Mouse (Mus musculus) c-Kit-positive CD71-positive TER-119-negative erythroid progenitor cells, embryonic 14.5 days (primary cell): ENCODE results near the gene Tmem209.

ENCODE experiments used
- DNase-seq: peaks from one replicate; pipeline ENCODE4 v3.0.0-alpha.2; 2013; ENCODE audit warnings: low read depth

The Tmem209 gene

DNA sequence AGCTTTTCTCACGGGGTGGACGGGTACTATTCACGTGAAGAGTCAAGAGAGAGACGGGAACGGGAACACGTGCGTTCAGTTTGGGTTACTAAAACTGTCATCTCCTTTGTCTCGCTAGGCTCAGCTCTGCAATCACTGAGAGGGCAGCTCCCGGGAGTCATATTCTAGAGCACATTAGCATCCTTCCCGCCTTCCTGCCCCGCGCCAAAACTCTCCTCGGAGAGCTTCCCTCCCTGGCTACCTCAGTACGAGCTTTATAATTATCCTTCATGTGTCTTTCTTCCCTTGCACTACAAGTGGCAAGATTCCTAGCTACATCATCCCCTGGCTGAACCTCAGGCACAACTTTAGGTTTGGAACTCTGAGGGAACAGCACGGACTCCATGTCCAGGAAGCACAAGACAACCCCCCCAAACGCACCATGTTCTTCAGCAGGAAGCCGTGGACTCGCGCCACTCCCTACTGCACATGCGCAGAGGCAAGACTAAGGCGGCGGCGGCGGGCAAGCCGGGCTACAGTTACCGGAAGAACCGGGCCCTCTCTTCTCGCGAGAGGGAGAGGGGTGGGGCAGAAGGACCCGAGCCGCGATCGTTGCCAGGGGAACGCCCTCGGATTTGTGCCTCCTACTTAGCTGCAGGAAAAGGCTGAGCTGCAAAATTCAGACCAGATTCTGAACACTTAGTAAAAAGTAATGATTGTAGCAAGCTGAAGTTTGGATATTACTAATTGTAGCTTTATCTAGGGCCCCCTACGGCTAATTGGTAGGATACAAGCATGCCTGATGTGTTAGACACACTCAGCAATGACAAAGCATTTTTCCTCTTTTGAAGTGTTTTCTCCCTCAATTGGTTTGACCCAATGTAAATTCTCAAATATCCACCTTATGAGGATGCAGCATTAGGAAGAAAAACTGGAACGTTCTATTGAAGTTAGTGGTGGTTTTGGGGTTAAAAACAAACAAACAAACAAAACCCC is at the start of gene Tmem209, which contains the start of gene Ssmem1:
Tmem209 (minus strand) TSS at position 519 of the 975 bp plus-strand sequence.
Ssmem1 (plus strand) TSS at position 585 of the 975 bp plus-strand sequence.
- peak; percentile 98 for DNase-seq

DNA sequence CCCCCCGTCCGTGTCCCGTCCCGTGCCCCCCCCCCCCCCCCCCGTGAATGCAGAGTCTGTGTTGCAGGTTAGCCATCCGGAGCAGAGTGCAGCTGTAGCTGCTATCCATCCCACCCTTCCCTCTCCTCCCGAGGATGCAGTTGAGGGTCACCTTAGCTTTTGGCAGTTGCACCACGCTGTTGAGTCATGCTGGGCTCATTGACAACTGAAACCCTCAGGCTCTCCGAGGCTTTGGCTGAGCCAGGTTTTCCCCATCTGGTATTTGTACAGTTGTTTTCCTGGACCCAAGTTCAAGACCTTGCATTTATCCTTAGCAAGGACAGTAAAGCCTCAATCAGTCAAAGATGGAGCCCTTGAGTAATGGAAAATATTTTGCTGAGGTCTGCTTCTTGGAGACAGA is 46.5 kb upstream of the Tmem209 start:
- DNase-seq: no peak

DNA sequence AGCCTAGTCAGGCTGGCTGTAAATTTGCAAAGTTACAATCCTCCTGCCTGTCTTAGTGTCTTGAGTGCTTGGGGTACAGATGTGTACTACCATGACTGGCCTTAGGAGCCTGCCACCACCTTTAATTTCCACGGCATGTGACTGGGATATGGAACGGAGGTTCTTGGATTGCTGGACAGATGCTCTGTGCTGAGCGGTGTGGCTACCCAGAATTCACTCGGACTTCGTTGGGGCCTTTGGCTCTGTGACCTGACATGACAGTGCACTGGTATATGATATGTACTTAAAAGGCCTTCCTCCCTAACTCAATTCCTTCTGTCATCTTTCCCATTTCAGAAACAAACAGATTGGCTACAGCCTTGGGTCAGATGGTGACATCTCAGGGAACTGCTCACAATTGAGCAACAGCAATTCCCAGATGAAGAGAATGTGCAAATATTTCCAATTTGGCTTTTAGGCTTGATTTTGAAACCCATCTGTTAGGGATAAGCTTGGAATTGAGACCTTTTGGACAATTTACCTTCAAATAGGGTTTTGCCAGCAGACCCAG is 45.1 kb upstream of the Tmem209 start:
- DNase-seq: no peak

DNA sequence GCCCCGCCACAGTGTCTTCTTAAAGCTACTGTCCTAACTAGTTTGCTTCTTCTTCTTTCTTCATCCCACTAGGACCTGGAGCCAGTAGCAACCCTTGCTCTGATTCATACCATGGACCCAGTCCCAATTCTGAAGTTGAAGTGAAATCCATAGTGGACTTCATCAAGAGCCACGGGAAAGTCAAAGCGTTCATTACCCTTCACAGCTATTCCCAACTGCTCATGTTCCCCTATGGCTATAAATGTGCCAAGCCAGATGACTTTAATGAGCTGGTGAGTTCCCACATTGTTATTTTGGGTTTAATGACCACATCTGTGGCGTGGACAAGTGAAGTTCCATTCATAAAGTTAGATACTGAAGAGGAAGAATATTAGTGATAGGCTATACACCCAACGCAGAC is 44.5 kb upstream of the Tmem209 start:
- DNase-seq: no peak

DNA sequence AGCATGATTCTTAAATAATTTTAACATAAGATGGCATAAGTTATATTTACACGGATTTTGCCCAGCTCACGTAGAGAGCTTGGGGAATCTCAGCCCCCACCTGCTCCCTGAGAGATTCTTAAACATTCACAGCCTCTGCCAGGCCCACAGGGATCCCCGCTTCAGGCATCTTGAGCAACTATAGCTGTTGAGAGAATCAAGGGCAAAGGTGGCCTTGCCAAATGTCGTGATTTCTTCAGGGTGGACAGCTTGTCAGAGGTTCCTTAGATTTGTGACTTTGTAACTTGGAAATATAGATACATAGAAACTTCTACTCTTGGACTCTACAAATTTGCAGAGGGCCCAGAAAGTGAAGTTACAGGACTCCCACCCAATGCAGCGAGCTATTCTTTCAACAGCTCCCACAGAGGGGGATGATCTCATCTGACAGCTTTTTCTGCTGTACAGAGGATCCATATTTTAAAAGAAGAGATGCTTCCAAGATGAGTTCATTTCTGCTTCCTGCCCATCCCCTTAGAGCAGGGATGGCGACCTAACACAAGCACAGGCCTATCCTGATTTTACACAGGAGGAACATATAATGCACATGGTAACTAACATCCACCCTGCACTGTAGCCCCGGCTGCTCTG is 43.9 kb upstream of the Tmem209 start:
- no peak for DNase-seq

DNA sequence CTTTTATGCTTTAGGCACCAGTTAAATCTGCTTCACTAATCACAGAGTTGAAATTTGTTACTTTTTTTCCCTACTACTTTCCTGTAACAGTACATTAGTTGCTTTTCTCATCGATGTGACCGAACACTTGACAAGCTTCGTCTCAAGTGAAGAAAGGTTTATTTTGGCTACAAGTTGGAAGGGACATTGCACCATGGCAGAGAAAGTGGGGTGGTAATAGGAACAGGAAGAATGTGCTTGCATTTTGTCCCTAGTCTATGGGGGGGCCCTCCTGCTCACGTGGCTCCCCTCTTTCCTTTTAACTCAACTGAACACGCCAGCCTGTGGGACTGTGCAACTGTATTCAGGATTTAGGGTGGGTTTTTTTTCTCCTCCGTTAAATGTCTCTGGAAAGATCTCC is 43.0 kb upstream of the Tmem209 start:
- no peak for DNase-seq

DNA sequence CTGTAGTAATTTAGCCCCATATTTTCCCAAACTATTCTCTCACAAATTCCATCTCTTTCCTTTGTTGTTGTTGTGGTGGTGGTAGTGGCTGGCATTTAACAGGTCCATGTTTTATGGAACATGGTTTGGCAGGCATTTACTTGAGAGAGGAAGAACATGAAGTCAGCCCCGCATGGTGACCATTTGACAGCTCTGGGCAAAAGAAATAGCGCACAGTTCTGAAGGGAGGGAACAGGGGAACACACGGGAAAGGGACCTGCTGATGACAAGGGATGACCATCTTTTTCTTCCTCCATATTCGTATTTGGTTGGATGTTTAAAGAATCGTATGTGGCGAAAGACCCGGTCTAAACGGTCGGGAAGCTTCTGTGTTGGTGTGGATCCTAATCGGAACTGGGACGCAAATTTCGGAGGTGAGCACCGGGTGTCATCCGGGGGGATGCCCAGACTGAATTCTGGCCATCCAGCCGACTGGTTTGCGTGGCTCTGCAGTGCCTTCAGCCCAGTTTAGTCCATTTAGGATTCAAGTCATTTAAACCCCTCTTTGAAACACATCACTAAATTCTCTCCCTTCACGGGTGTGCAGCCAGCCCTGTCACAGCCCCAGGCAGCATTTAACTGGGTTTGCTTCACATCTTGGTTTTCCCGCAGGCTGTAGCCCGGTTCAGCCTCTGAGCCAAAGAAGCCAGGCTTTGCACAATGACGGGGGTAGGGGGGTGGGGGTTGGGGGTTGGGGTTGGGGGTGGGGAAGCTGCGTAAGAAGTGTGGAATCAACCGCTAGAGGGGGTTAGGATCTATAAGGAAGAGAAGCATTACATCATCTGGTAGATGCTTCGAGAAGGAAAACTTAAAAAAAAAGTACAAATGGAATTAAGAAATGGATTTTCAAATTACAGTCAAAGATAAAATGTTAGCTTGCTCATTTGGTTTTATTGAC is 42.3 kb upstream of the Tmem209 start:
- no peak for DNase-seq

DNA sequence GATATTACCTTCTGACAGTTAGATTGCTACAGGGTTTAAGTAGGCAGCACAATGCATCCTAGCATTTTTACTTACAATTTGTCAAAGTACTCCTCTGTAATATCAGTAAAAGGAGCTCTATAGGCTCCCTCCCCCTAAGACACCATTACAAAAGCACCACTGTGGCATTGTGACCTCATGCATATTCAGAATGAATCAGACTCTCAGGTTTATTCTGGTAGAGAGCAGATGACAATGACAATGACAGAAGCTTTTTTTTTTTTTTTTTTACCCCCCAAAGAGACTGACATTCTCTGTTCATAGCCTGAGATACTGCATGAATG is 41.6 kb upstream of the Tmem209 start:
- no peak for DNase-seq

DNA sequence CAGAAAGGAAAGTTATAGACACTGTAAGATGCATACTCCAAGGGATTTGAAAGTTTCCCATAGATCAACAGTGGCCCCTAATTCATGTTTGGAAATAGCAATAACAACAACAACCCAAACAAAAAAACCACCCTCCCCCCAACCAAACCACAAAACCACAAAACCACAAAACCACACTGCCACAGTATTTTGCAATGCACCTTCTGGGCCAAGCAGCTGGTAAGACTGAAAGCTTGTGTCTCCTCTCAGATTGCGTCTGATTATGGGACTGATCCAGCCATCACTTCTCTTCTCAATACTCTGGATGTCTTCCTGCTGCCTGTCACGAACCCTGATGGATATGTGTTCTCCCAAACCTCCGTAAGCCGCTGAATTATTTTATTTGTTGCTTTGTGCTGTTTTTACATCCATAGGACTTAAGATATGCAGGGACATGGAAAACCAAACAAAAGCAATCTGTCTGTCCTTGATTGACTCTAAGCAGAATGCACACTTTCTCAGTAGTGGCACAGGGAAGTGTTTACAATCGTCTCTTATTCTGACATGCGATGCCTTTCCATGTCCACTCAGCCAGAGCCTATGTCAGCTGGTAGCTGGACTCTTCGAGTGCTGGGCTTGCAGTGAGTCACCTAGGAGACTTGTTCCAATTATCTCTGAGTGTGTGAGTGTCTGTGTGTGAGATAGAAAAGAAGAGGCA is 41.1 kb upstream of the Tmem209 start:
- DNase-seq: no peak

DNA sequence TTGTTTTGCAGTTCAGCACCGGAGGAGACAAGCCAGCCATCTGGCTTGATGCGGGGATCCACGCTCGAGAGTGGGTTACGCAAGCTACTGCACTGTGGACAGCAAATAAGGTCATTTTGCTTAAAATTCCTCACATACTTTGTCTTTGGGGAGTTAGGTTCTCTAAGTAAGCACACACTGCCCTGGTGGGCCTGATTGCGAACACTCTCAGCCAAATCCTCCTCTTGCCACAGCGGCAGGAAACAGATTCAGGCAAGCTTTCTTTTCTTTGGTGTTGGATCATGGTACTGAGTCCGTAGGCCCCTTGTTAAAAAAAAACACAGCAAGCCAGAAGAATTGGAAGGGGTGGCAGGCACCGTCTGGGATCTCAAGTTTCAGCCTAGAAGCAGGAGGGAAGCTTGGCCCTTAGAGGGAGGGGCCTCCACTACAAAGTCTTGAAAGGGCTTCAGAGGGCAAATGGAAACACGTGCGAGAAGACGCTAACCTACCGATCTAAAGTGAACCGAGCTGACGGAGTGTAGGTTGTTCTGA is 39.7 kb upstream of the Tmem209 start:
- no peak for DNase-seq

DNA sequence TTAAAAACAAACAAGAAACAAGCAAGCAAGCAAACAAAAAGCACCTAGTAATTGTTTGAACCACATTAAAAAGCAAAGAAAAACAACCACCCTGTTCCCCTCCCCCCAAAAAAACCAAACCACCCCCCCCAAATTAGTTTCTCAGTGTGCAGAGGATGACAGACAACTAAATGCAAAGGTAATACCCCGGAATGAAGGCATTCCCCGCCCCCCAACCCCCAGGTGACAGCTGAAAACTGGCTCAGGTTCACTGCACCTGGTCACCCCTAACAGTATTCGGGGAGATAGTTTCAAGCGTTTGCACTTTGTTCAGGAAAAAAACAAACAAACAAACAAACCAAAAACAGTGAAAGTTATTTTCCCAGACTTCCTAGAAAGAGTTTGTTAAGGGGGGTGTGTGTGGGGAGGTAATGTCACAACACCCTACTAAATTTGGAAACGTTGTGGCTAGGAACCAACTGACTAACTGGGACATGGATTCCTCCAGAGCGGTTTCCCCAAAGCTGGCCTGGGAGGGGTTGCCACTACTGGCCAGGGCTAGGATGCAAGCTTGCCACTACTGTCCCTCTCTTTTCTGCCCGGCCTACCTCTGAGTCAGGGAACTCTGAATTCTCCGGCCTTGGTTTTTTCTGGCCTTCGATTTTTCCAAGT is 38.2 kb upstream of the Tmem209 start:
- DNase-seq: no peak

DNA sequence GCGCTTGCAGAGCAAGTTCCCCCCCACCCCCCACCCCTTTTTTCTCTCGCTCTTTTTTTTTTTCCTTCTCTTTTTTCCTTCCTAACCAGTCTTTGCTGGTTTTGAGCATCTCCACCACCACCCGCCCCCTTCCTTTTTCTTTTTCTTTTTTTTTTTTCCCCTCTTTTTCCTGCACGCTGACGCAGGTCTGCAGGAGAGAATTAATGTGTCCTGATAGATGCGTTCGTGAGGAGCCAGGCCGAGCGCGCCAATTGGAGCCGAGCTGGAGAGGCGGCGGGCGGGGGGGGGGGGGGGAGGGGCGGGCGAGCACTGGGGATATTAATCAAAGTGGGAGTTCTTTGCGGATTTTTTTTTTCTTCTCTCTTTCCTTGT is 37.7 kb upstream of the Tmem209 start:
- no peak for DNase-seq

DNA sequence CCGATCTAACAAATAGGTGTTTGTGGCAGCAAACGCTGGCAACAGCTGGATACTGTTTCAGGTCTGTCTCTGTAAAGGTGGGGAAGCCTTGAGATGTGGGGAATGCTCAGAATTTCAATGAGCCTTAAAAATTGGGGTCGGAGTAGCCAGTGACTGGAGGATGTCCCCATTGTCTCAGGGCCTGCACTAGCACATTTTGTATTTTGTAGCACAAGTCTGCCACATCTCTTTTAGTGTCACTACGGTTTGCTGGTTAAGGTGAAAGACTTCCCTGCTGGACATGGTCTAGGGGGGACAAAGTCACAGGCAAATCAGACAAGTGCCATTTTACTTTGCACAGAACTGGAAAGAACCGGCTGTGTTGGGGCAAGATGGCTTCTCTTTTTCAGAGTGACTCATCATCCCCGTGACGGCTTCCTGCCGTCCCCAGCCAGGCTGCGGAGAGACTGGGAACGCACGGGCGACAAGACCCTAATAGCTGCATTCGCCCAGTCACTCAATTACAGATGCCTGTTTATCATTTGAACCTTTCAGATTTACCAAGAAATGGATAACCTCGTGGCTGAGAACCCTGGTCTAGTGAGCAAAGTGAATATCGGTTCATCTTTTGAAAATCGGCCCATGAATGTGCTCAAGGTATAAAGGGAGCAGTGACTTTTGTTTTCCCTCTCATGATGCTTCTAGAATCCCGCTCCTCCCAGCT is 37.1 kb upstream of the Tmem209 start:
- DNase-seq: peak; percentile 7

DNA sequence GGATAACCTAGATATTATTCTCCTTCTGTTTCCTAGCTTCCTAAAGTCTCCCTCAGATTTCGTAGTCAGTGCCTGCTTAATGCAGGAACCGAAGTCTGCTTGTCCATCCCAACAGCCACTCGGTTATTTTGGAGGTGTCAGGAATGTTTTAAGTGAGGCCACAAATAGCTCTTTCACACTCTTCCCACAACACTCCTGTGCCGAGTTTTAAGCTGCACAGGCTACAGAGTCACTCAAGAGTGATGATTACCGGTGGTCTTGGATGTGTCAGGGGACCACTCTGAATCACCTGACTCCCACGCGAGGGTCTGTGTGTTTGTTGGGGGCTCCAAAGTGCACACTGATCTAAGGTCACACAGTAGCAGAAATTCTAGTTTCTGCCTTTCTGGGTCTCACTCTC is 36.1 kb upstream of the Tmem209 start:
- no peak for DNase-seq

DNA sequence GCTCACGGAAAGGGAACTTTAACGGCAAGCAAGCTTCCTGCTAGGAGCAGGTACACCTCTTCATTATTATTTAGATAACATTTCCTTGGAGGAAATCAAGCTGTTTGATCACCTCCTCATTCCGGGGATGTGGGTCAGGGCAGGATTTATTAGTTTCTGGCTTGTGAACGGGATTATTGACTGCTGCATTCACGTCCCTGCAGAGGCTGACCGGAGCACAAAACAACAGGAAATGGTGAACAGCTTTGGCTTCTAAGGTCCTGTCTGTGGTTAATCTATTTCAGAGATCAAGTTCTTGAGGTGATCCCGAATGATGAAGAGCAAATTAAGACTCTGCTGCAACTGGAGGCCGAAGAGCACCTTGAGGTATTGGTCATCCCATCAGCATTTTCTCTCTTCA is 34.3 kb upstream of the Tmem209 start:
- DNase-seq: no peak

DNA sequence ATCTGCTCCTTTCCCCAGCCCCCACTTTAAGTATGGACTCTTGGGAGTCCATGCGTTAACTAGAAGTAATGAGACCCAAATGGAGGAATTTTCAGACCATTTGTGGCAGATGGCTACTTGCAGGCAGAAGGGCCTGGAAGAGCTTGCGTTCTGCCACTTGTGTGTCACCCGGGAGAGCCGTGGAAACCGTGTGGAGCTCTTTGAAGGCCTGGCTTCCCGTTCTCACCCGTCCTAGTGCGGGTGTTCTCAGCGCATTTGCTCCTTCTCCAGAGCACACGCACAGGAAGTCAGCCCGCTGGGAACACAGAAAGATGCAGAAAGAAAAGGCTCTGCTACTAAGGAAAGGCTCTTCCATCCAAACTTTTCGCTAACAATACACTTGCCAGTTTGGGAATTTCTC is 33.5 kb upstream of the Tmem209 start:
- no peak for DNase-seq

DNA sequence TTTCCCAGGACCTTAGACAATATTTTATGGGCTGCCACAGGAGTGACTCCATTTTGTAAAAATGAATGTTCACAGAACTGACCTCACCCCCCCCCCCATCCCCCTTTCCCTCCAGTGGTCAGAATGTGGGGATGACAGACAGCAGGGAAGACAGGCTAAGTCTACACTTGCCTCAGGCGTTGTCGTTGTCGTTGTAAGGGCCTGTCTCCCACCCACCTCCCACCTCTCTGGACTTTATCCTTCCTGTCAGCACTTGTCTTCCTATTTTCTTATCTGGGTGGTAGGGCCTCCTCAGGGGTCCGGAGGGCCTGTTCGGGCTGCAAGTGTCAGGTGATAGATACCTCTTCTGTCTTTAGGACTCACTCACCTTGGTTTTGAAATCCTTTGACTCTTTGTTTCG is 32.7 kb upstream of the Tmem209 start:
- DNase-seq: no peak

DNA sequence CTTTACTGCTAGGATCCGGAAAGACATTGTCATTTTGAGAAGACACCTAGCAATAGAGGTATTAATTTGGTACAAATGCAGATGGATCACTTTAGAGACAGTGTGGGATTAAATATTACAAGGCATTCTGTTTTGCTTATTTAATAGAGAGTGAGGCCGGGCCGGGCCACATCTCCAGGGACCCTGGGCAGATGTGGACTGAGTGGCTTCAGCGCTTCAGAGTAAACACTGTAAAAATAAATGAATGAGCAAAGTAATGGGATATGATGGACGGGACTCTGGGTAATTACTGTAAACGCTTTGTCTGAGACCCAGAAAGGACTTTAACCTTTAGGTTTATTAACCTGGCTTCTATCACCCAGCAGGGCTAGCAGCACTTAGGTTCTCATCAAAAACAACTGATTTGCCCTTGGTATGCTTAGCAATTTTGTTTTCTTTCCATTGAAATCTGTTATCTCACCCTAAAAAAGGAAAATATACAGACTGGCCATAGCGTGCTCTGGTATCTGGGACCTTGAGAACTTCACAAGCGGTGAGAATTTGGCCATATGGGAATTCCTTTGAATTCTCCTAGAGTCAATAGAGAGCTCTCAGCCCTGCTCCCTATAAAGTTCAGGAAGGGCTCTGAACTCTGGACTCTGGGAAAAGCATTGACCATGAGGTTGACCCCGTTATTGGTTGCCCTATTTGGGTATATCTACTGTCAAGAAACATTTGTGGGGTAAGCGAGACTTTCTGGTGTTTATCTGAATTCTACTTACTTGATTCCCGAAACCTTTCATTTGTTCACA is 31.6 kb upstream of the Tmem209 start, which contains the start of gene Cpa2:
Cpa2 (plus strand) TSS at position 574 of the 791 bp plus-strand sequence.
- DNase-seq: no peak

DNA sequence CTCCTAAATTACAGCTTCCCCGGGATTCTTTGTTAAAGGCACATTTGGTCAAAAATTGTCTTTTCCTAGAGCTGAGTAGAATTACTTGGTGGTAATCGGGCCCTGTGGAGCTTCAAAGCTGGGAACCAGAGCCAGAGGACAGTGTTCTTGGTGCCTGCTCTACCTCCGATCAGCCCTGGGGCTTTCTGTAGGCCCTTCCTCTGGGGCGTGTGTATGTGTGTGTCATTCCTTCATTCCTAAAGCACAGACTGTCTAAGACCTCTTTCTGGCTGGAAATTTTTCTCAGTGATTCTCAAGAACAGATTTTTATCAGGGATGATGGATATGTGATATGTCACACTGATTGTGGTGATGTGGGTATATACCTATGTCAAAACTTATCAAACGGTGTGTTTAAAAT is 29.2 kb upstream of the Tmem209 start:
- no peak for DNase-seq
